Mouse (Mus musculus) frontal cortex, postnatal 10 days (tissue): ENCODE measurements around the gene Hist1h2bb.
"Not testable (repeated sequence)": the region's sequence is repeated elsewhere in the genome, so short reads cannot be mapped to it uniquely, and the experiment has no call there.

ENCODE experiments used
- DNase-seq, 2 experiments: peaks; one replicate each; pipeline ENCODE4 v3.0.0; 2022; ENCODE audit warnings: low spot score in 2 of 2, mixed read lengths in 1 of 2

Gene Hist1h2bb

DNA sequence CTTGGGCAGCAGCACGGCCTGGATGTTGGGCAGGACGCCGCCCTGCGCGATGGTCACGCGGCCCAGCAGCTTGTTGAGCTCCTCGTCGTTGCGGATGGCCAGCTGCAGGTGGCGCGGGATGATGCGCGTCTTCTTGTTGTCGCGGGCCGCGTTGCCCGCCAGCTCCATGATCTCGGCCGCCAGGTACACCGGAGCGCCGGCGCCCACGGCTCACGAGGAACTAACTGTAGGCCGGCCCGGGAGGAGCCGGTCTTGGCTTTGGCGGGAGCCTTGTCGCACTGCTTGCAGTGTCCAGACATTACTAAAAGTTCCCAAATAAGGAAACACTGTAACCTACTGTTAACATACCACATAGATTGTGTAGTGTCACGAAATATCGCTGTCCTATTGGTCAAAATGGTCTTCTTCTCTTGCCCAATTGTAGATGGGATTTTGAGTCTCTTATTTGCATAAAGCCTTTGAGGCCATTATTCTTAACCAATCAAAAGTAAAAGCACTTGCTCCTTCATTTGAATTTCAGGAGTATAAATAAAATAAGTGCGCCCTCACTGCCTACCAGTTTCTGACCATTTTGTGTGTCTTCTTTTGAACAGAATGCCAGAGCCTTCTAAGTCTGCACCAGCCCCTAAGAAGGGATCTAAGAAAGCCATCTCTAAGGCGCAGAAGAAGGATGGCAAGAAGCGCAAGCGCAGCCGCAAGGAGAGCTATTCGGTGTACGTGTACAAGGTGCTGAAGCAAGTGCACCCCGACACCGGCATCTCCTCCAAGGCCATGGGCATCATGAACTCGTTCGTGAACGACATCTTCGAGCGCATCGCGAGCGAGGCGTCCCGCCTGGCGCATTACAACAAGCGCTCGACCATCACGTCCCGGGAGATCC, at the start of gene Hist1h2bb:
Hist1h2bb (plus strand) TSS at position 534 of the 880 bp plus-strand sequence.
- peak; percentile 71 to 77 for DNase-seq

DNA sequence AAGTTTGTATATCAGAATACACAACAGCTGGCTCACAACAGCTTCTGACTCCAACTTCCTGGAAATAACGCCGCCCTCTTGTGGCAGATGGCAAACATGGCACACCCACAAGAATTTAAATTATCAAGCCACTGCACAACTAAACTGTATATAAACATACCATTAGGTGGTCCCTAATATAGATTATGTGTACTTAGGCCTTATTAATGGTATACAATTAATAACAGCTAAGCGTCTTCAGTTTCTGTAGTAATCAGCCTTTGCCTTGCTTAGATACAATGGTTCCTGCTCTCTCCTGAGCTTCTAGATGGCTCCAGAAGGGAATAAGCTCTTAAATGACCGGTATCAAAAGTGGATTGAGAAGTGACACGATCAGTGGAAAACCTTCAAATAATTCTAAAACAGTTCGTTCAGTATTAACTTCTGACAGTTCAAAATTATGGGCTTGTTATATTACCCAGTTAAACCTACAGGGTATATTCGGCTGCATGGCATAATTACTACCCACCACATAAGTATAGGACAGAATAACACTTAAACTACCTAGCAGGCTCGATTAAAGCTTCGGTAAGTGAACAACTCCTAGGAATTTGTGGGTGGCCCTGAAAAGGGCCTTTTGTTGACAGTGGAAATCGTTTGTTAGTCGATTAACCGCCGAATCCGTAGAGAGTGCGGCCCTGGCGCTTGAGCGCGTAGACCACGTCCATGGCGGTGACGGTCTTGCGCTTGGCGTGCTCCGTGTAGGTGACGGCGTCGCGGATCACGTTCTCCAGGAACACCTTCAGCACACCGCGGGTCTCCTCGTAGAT, 48.8 kb upstream of the Hist1h2bb start:
- peak in 1 of 2 experiments; percentile 45 for DNase-seq

DNA sequence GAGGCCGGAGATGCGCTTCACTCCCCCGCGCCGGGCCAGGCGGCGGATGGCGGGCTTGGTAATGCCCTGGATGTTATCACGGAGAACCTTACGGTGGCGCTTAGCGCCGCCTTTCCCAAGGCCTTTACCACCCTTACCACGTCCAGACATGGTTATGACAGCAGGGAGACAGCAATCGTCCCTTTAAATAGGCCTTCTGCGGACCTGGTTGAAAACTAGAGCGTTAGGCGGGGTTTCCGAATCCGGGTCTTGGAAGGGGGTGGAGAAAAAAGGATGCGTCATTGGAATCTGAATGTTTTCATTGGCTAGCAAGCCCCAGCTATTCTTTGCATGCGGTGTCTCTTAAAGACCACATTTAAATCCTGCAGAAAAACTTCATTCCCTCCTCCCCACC, 48.2 kb upstream of the Hist1h2bb start, which contains the start of gene Hist1h4c:
Hist1h4c (minus strand) TSS at position 155 of the 394 bp plus-strand sequence.
- peak; percentile 95 to 98 for DNase-seq

DNA sequence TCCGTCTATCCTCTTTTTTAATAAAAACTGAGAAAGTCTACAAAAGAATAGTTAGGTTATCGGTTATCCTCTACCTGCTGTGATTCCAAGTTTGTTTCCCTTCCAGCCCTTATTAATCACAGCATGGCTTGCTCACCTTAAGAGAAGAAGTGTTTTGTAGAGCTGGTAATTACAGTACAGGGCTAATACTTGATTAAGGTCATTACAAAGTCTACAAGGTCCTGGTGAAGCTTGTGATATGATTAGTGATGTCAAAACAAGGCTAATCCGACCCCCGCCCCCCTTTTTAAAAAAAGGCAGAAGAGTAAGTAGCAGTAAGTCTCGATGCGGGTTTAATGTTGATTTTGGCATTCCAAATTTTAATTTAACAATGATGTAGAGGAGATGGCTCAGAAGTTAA, 47.5 kb upstream of the Hist1h2bb start:
- no peak for DNase-seq

DNA sequence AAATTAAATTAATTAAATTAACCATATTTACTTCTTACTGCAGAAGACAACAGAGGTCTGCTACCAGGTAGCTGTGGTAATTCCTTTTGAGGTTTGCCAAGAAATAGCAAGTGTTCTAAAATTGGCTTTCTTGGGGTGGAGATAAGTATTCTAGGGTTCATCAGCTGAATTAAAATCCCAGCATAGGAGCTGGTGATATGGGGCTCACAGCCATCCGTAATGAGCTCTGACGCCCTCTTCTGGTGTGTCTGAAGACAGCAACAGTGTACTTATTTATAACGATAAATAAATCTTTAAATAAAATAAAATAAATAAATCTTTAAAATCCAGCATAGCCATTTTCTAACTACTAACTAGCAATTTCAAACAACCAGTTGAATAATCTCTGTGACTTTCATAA, 46.8 kb upstream of the Hist1h2bb start:
- DNase-seq, result no peak

DNA sequence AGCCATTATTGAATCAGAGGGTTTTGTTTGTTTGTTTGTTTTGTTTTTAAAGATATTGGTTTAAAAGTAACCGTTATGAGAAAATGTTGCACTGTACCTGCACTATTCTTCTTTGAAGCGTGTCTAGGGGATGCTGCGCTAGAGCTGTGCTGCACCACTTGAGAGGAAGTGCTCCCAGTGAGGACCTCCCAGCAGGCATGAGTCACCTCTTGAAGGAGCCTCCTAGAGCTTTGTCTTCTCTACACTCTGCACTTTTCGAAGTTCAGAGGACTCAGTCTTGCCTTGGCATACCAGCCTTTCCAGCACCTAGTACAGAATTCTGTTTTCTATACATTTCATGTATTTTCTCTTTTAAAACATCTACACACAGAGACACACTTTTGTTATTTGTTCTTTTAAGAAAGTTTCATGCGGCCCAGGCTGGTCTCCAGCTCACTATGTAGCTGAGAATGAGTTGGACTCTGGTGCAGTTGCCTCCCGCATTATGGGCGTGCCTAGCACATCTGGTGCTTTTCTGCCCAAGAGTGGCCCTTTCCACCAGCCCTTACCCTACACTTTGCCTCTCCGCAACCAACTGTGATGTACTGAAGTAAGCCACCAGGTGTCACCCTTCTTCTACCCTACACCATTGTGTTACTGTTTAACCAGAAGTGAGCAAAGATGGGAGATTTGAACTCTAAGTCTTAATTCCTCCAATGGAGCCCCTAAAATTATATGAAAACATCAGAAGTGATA, 45.6 kb upstream of the Hist1h2bb start:
- peak; percentile 44 to 67 for DNase-seq

DNA sequence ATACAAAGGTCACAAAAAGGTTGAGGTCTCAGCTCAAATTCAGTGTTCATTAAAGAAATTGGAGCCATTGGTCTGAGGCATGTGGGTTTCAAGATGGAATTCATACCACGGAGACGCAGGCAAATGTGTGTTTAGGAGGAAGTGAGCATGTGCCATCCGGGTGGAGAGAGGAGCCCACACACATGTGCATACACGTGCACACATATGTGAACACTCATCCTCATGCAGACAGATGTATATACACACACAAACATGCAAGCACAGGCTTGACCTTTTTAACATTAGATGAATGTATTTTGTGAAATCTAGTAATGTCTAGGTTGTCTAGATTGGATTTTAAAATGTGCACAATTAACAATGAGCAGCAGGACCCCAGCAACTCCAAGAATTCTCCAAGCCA, 44.3 kb upstream of the Hist1h2bb start:
- no peak for DNase-seq

DNA sequence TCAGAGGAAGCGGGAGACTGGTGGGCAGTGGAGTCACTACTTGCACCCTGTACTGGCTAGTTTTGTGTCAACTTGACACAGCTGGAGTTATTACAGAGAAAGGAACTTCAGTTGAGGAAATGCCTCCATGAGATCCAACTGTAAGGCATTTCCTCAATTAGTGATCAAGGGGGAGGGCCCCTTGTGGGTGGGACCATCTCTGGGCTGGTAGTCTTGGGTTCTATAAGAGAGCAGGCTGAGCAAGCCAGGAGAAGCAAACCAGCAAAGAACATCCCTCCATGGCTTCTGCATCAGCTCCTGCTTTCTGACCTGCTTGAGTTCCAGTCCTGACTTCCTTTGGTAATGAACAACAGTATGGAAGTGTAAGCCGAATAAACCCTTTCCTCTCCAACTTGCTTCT, 43.7 kb upstream of the Hist1h2bb start:
- not testable (repeated sequence) for DNase-seq

DNA sequence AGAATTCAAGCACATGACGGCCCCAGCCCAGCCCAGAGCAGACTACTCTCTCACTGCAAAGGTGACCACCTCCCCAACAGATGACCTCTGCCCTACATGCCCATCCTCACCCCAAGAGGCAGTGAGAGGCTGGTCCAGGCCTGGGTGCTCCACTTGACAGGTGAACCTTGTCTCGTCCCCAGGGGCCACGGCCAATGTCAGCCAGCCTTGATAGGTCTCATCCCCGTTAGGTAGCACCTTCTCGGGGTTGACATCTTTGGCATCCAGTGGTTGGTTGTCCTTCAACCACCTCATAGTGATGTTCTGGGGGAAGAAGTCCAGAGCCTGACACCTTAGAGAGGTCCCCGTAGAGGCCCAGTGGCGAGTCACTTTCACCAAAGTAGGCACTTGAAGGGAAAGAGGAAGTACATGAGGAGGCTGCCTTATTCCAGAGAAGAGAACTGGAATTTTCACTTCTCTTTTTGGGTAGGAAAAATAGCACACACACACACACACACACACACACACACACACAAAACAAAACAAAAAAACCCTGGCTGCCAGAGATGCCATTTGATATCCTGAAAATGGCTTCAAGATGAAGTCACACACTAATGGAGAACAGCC, 40.7 kb upstream of the Hist1h2bb start:
- no peak for DNase-seq

DNA sequence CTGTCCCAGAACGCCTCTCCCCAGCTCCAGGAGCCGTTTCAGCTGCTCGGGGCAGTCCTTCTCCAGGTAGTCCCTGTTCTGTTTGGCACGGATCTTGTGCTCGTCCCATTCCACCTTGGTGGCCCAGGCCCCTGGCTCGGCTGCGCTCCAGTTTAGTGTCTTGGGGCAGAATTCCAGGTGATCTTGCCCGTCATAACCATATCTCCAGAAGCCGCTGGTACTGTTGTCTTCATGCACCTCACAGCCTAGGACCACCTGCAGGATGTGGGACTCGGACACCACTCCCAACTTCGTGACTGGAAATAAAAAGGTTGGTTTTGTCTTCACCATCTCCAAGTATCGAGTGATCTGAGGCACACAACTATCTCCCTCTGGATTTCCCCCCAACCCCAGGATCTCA, 39.8 kb upstream of the Hist1h2bb start:
- no peak for DNase-seq

DNA sequence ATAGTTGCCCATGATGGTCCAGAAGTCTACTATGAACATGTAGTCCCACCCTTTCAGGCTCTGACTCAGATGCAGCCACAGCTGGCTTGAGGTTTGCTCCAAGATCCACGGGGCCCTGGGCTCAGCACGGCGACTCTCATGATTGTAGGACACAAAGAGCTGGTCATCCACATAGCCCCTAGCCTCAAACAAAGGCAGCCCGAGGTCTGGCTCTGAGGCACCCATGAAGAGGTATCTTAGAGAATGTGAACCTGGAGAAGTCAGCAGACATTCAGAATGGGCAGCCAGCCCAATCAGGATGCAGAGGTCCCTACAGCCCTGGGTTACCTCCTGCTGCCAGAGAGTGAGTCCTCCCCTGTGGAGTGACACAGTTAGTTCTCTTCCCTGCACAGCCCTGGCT, 38.5 kb upstream of the Hist1h2bb start:
- no peak for DNase-seq

DNA sequence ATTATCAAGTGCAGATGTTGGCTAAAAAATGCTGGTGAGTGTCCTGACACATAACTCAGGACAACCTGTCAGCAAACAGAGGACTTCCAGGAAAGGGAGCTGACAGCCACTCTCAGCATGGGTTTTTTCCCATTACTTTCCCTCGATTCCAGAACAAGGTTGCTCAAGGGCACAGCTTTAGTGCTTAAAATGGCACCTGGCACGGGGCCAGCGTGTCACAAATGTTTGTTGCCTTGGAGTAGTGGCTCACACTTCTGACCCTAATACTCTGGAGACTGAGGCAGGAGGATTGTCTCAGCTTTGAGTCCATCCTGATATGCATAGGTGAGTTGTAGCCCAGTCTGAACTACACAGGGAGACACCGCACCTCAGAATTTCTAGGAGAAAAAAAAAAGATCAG, 37.9 kb upstream of the Hist1h2bb start:
- DNase-seq, result no peak

DNA sequence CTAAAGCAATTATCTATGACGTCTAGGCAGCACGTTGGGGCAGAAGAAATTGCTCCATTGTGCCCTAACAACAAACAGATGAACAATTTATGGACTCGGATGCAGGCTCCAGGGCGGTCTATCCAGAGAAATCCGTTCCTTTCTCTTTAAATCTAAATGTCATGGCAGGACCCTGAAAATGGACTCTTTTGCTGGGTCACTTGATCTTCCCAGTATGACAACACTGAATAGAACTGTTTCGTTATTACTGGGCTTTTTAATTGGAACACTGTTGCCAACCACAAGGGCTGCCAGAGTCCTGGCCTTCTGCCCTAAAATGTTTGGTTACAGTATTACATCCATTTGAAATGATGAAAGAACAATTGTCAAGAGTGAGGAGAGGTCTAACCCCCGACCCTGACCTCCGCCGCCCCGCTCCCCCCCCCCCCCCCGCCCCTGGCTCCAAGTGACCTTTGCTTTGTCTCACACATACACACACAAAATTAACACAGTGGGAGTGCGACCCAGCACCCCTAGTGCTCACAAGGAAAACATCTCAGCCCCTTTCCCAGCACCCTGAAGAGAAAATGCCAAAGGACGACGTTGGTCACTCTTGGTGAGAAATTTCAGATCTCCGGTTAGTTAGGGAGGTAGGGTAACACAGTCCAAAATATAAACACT, 36.7 kb upstream of the Hist1h2bb start:
- DNase-seq, result no peak

DNA sequence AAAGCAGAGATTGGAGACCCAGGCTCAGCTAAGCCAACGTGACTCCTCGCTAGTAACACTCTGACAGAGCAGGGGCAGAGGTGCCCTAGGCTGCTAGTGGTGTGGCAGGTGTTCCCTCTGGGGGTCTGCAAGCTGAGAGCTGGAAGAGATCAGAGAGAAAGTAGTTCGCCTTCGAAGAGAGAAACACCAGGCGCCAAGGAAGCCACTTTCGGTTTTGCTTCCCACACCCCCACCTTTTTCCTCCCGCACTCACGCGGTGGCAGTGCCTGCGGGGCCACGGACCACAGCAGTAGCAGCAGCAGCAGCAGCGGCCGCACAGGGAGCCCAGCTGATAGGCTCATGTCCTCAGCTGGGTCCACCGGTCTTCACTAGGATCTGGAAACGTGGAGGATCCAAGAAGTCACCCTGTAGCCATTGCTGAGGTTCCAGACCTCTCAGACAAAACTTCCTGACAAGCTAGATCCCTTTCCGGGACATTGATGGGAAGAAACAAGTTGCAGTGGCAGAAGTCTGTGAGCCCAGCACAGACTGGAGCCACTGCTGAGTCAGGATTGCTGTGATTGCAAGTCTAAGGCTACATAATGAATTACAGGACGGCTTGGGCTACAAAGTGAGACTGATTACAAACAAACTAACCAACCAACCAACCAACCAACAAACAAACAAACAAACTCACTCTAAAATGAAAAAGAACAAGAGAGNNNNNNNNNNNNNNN, 36.0 kb upstream of the Hist1h2bb start, which contains the start of gene Hfe:
Hfe (minus strand) TSS at position 481 of the 716 bp plus-strand sequence.
- no peak for DNase-seq

DNA sequence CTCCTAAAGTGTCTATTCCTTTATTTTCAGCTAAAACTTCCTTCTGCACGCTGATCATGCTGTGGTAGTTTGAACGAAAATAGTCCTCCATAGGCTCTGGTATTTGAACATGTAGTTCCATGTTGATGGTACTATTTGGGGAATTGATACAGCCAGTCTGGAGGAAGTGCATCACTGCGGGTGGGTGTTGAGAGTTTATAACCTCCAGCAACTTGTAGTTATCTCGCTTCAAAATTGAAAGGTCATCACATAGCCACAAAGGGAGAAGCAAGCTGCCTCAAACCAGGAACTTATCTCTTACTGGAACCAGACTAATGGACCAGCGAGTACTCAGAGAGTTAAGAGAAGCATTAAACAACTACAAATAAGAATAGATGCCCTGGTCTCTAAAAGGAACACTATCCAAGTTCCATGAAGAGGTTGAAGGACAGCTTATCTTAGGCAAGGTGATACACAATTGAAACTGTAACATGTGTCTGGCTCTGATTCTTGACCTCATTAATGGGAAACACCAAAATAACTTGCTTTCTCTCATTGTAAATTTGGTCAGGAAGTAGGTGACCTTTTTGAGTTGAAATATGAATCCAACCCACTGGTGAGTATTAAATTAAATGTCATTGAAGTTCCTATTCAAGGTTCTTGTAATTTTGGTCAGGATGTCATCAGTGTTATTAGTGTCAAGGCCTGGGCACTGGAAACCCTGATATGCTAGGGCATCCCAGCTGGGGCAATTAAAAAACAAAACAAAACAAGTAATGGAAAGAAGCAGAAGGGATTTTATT, 30.1 kb upstream of the Hist1h2bb start:
- no peak for DNase-seq

DNA sequence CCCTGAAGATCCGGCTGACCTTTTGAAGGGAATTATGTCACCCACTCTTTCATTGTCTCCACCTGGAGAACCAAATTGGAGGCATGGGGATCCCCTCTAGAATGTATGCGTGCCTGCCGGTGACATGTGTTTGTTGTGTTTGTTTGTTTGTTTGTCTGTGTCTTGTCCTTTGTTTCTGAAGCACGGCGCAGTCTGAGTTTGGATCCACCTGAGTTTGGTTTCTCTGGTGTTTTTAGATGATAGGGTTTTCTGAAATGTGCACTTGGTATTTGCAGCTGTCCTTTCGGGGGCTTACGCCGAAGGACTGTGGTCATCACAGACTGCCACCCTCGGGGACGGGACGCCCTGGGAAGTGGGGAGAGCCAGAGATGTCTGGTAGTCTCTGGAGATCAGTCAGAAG, 29.4 kb upstream of the Hist1h2bb start:
- no peak for DNase-seq

DNA sequence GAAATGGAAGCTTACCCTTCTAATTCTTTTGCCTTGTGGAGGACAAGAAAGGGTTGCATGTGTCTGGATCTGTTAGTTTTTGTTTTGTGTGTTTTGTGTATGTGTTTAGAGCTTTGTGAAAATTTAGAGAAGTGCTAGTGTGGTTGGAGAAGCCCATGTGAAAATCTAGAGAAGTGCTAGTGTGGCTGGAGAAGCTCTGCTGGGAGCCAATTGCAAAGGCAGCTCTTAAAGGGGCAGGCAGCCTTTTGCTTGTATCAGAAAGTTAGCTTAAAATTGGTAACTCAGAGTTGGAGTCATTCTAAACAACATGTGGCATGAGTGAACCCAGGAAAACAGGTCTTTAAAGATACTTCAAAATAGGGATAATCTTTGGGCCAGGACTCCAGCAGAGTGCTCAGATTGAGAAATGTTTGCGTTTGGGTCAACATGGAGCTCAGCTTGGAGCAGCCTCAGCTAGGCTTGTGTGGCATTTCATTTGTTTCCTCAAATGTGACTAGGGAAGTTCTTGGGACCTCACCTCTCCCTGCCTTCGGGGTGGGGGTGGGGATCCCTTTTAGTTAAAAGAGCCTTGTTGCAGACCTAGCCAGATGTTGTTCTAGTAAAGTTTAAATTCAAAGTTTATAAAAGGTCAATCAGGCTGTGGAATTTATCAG, 28.8 kb upstream of the Hist1h2bb start:
- DNase-seq, result not testable (repeated sequence)

DNA sequence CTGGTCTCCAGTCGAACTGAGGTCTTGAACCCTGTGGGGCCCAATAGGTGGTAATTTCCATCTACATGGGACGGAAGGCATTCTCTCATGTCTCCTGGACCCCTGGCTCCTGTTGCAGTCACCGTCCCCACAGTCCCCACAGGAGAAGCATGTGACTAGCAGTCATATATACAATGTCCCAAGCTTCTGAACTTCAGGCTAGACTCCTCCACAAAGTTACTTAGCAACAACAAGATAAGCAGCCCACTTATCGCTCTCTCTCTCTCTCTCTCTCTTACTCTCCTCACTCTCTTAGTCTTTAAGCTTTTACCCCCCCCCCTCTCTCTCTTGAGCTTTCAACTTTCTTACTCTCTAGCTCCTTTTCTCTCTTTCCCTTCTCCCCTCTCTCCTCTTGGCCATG, 22.3 kb upstream of the Hist1h2bb start:
- DNase-seq, result no peak

DNA sequence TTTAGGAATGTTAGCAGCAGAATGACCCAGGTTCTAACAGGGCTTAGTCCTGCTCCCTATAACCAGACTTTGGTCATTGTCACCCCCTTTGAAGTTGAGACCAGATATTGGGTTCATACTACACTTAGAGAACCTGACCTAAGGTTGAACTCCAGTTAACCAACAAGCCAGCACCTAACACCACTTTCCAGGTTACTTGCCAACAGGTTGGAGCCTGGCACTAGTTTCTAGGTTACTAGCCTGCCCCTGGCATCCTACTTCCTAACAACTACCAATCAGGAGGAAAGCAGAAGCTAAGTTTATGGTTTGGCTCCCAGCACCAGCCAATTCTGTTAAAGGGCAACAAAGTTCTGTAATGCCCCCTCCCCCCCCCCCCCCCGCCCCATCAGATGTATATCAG, 21.3 kb upstream of the Hist1h2bb start:
- no peak for DNase-seq
